Mouse (Mus musculus) intestine, embryonic 16.5 days (tissue): ENCODE measurements around the gene Pnp2. TPM values are rescaled to one million over a fixed set of nuclear protein-coding genes. Genes with fewer than 3 reads are reported as not detected.
"Not testable (repeated sequence)": the region's sequence is repeated elsewhere in the genome, so short reads cannot be mapped to it uniquely, and the experiment has no call there.

Experiments used
- ATAC-seq: fragments of 200-750 bp; cut with Nextera tagmentation; 2 replicates; pipeline ENCODE4 v1.8.0; 2017; ENCODE audit warnings: moderate TSS enrichment, moderate library complexity
- H3K27ac ChIP-seq: fragments of 300-500 bp; sonication (generic); 2 replicates; pipeline ENCODE4 v1.5.1; 2014; ENCODE audit warnings: mild to moderate bottlenecking, low read length
- H3K27me3 ChIP-seq: fragments of 300-500 bp; sonication (generic); replicated peaks from 2 replicates; pipeline ENCODE4 v1.6.1; 2014; ENCODE audit warnings: low read length, control low read depth, mixed read lengths; ENCODE audit not compliant: control insufficient read depth, insufficient read depth
- H3K36me3 ChIP-seq: fragments of 300-500 bp; sonication (generic); 2 replicates; pipeline ENCODE4 v1.6.1; 2014; ENCODE audit warnings: low read length, control low read depth; ENCODE audit not compliant: control insufficient read depth, insufficient read depth
- H3K4me1 ChIP-seq: fragments of 300-500 bp; sonication (generic); 2 replicates; pipeline ENCODE4 v1.6.1; 2014; ENCODE audit warnings: low read length, control low read depth, mixed read lengths; ENCODE audit not compliant: control insufficient read depth, insufficient read depth
- H3K4me2 ChIP-seq: fragments of 300-500 bp; sonication (generic); 2 replicates; pipeline ENCODE4 v1.6.1; 2014; ENCODE audit warnings: low read depth, low read length, control low read depth
- H3K4me3 ChIP-seq: fragments of 300-500 bp; sonication (generic); 2 replicates; pipeline ENCODE4 v1.5.1; 2014; ENCODE audit warnings: mild to moderate bottlenecking, low read length
- H3K9ac ChIP-seq: fragments of 300-500 bp; sonication (generic); 2 replicates; pipeline ENCODE4 v1.6.1; 2014; ENCODE audit warnings: low read depth, low read length
- H3K9me3 ChIP-seq: fragments of 300-500 bp; sonication (generic); 2 replicates; pipeline ENCODE4 v1.6.1; 2016; ENCODE audit warnings: low read length, control low read depth; ENCODE audit not compliant: control insufficient read depth
- WGBS: fragments of 180-500 bp; shearing (Covaris S2); extraction: QIAGEN DNeasy Blood & Tissue Kit; methylation state at CpG from one replicate; pipeline ENCODE4 v1.1.7; 2014; 5-methylcytosine and 5-hydroxymethylcytosine counted together
- polyA plus RNA-seq: library from polyadenylated mRNA; unstranded; fragments of >200 nt; fragmentation: Nextera tagmentation; extraction: Ambion mirVana; gene quantifications from 2 replicates; pipeline ENCODE4 v1.2.1, GENCODE M21; 2015

Gene Pnp2
- polyA plus RNA-seq, 1 experiment from 2014 or later = 3.7 TPM

DNA sequence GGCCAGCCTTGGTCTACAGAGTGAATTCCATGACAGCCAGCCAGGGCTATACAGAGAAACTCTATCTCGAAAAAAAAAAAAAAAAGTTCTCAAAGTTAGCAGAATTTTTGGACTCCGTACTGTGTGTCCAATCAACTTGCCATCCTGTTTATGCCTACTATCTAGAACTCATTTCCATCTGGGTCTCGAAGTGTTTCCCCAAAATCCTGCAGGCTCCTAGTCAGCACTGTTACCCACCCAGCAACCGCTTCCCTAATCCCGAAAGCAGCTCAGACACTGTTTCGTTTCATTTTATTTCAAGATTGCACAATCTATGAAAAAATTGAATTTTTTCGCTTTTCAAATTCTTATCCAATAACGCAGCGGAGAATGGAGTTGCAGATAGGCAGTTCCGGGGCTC, 305 bp upstream of the Pnp2 start:
- Histone ChIP-seq H3K4me3 (no peak overlapping the region), H3K36me3 (no peaks in the 10 kb centered on the region), H3K27ac (no peak overlapping the region), H3K27me3 (no peaks in the 10 kb centered on the region), H3K4me2 (no peak overlapping the region), H3K4me1 (no peaks in the 10 kb centered on the region), H3K9ac (no peak overlapping the region), H3K9me3 (no peaks in the 10 kb centered on the region)
- ATAC-seq = no peak
- 87% methylated on average over 10 of the region's 10 CpGs for WGBS

DNA sequence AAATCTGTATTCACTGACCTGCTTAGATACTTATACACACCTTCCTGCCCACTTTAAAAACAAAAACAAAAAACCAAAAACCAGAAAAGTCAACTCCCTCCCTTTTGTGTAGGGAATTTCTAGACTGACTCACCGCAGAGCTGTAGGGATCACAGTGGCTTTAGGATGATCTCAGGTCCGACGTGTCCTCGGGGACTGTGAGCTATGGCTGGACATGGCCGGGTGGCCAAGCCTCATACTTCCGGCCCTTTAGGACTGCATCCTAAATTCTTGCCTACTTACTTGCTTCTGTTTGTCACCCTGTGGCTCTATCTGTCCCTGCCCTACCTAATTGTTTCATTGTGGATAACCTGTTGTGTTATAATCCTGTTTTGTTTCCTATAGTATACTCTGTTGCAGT, 932 bp downstream of the Pnp2 start:
- not testable (repeated sequence) for H3K27ac ChIP-seq, H3K9ac ChIP-seq, H3K9me3 ChIP-seq, H3K27me3 ChIP-seq, H3K4me3 ChIP-seq, H3K36me3 ChIP-seq, H3K4me1 ChIP-seq
- peak; percentile 22; the same call in 1 of the 2 replicates for ATAC-seq
- H3K4me2 ChIP-seq = 0 out of 2 replicates have a peak overlapping the region, but pooled peaks have one; percentile 38
- WGBS = 76% methylated on average over 6 of the region's 6 CpGs

DNA sequence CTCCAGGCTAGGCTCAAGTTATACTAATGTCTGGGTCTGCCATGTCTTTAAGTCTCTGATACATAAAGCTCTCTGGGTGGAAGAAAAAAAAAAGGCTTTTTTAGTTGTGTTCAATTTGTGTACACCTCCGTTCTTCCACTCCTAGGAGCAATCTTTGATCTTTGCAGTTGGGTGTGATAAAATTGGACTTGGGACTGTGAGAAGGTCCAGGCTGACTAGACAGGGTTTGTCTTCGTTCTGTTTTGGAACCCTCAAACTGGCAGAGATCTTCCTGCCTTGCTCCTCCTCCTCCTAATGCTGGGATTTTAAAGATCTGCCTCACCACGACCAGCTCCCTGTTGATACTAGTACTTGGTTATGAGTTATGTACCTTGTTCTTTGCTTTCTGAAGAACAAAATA, 1.4 kb downstream of the Pnp2 start:
- H3K36me3 ChIP-seq, H3K9me3 ChIP-seq, H3K4me1 ChIP-seq, H3K9ac ChIP-seq, H3K4me2 ChIP-seq, H3K4me3 ChIP-seq, H3K27ac ChIP-seq, H3K27me3 ChIP-seq: not testable (repeated sequence)
- peak; percentile 59 for ATAC-seq
- WGBS = 53% methylated on average over 3 of the region's 3 CpGs

DNA sequence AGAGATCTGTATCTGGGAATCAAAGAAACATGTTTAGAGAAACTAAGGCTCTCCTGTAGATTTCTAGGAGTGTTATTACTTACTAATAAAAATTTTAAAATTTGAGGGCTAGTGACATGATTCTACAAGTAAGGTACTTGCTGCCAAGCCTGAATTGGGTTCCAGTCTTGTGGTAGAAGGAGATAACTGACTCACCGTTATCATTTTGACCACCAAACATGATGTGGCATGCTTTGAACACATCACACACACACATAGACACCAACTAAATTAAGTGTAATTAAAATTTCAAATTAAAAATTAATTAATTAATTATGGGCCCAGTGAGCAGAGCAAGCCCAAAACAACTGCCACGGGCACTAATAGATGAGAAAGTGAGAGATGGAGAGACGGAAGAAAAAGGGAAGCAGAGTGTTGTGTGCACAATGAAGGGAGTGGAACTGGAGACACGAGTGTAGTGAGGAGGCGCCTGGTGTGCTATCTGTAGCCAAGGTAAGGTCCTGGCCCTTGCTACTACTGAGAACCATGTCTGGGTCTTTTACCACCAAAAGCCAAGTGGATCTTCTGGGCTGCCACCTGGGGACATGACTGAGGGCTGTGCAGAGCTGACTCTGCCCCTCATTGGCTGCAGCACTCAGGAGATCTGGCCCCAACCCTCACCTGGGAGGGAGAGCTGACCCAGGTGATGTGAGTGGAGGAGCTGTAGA, 2.6 kb downstream of the Pnp2 start:
- not testable (repeated sequence) for H3K27ac ChIP-seq, H3K27me3 ChIP-seq, H3K4me3 ChIP-seq, H3K9me3 ChIP-seq, H3K9ac ChIP-seq, H3K4me1 ChIP-seq, ATAC-seq, H3K36me3 ChIP-seq, H3K4me2 ChIP-seq
- 90% methylated on average over 5 of the region's 5 CpGs for WGBS

DNA sequence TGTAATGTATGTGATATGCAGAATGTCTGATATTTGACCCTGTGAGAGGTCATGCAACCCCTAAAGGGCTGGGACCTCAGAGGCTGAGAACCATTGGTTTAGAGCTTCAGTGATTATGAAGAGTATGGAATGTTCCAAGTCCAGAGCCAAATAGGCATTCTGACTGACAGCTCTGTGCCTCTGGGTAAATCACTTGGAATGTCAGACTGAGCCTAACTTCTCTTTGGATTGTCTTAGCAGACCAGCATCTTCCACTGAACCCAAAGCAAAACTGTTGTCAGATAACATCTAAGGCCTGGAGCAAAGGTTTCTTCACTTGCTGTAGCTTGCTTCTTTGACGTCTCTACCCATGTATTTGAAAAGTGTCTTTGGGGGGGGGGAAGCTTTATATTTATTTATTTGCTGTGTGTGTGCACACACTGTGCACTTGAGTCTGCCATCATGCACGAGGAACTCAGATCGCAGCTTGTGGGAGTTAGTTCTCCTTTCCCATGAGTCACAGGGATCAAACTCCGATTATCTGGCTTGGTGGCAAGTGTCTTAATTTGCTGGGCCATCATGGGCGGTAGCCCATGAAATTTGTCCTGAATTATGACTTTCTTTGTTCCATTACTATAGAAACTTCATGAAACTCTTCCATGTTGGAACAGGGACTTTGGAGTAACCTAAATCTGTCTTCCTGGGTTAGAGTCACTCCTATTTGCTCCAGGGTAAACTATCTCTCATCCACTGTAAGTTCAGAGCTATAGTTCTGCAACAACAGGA, 12.6 kb downstream of the Pnp2 start:
- 88% methylated on average over 5 of the region's 5 CpGs for WGBS
- Histone ChIP-seq H3K9me3 (no peaks in the 10 kb centered on the region), H3K4me2 (no peak overlapping the region), H3K4me3 (no peak overlapping the region), H3K4me1 (no peaks in the 10 kb centered on the region), H3K36me3 (no peaks in the 10 kb centered on the region), H3K27me3 (no peaks in the 10 kb centered on the region), H3K9ac (no peak overlapping the region), H3K27ac (no peak overlapping the region)
- ATAC-seq = no peak

DNA sequence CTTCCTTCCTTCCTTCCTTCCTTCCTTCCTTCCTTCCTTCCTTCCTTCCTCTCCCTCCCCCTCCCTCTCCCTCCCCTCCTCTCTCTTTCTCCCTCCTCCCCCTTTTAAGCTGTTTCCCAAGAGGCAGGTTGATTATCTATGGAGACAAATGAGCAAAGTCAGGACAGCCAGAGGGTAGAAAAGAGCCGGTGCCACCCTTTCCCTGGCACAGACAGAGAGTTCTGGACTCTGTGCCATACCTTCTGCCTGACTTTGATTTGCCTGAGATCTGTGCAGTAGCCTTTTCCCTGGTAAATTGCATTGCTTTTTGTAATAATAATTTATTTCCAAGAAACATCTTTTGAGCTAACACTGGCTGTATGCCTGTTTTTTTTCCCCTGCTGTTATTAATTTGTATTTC, 13.2 kb downstream of the Pnp2 start:
- Histone ChIP-seq H3K27ac (no peak overlapping the region), H3K36me3 (no peaks in the 10 kb centered on the region), H3K4me1 (no peaks in the 10 kb centered on the region), H3K9me3 (no peaks in the 10 kb centered on the region), H3K4me2 (no peak overlapping the region), H3K4me3 (no peak overlapping the region), H3K27me3 (no peaks in the 10 kb centered on the region), H3K9ac (no peak overlapping the region)
- no peak for ATAC-seq
- 20% methylated on average over 1 of the region's 1 CpGs for WGBS

DNA sequence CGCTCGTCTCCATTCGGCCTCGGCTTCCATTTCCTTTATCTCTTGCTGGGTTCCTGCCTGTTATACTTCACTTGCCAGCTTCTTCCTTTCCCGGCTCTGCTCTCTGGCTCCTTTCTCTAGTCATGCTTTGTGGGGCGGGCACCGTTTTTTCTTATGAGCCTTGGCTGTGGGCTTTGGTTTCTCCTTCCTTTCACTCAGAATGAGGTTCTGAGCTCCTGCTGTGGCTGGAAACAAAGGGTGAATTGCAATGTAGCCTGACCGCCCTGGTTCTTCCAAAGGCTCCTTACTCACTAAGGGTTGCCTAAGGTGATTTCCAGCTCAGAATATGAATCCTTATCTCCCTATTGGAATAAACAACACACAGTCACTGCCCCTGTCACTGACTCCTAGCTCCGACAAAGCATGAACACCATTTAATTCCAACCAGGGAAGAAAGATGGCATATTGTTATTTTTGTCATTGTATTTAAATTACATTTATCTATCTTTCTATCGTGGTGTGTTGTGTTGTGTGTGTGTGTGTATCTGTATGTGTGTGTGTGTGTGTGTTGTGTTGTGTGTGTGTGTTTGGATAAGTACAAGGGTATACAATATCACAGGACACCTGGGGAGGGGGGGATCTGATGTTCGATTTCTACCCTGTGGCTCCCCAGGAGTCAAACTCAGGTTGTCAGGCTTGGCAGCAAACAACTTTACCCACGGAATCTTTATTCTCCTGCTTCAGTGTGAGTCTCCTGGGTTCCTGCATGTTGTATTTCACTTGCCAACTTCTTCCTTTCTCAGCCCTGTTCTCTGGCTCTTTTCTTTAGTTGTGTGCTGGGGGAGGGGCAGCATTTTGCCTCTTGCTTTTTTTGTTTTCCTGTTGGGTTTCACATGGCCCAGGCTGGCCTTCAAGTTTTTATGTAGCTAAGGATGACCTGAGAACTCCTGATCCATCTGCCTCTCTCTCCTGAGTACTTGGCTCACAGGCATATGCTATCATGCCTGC, 14.1 kb downstream of the Pnp2 start:
- Histone ChIP-seq H3K4me1 (no peaks in the 10 kb centered on the region), H3K9ac (no peak overlapping the region), H3K27me3 (no peaks in the 10 kb centered on the region), H3K9me3 (no peaks in the 10 kb centered on the region), H3K4me3 (no peak overlapping the region), H3K27ac (no peak overlapping the region), H3K4me2 (no peak overlapping the region), H3K36me3 (no peaks in the 10 kb centered on the region)
- 45% methylated on average over 12 of the region's 12 CpGs for WGBS
- no peak for ATAC-seq

DNA sequence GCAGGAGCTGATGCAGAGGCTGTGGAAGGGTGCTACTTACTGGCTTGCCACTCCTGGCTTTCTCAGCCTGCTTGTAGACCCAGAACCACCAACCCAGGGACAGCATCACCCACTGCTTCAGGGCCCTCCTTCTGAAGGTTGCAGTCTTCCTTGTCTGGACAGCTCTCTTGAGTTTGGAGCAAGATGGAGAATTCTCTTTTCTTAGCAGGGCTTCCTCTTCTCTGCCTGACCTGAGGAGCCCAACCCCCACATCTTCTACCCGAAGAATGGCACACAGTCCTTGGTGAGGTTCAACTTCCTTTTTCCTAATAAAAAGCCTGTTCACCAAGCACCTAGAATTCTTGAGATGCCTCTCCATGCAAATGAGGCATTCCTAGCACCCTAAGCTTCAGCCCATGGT, 15.0 kb downstream of the Pnp2 start:
- H3K4me1 ChIP-seq = no peaks in the 10 kb centered on the region
- no peak overlapping the region for H3K4me3 ChIP-seq
- 81% methylated on average over 1 of the region's 1 CpGs for WGBS
- H3K4me2 ChIP-seq = no peak overlapping the region
- no peak overlapping the region for H3K9ac ChIP-seq
- H3K27ac ChIP-seq = no peak overlapping the region
- no peaks in the 10 kb centered on the region for H3K9me3 ChIP-seq
- no peaks in the 10 kb centered on the region for H3K36me3 ChIP-seq
- H3K27me3 ChIP-seq = no peaks in the 10 kb centered on the region
- ATAC-seq = no peak

DNA sequence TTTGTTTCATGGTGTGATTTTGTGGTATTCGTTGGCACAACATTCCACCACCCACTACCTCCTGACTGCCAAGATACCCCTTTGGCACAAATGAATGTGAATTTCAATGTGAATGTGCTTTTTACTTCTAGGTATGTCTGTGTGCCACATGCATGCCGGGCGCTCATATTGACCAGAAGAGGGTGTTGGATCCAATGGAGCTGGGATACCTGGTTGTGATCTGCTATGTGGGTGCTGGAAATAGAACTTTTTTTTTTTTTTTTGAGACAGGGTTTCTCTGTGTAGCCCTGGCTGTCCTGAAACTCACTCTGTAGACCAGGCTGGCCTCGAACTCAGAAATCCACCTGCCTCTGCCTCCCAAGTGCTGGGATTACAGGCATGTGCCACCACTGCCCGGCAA, 17.3 kb downstream of the Pnp2 start:
- H3K4me3 ChIP-seq, ATAC-seq, H3K4me1 ChIP-seq, H3K27me3 ChIP-seq, H3K36me3 ChIP-seq, H3K4me2 ChIP-seq, H3K9ac ChIP-seq, H3K9me3 ChIP-seq, H3K27ac ChIP-seq: not testable (repeated sequence)
- WGBS = 93% methylated on average over 5 of the region's 5 CpGs
